Mouse (Mus musculus): Measurements from ENCODE around the gene Sh3bp2.

The Sh3bp2 gene

DNA sequence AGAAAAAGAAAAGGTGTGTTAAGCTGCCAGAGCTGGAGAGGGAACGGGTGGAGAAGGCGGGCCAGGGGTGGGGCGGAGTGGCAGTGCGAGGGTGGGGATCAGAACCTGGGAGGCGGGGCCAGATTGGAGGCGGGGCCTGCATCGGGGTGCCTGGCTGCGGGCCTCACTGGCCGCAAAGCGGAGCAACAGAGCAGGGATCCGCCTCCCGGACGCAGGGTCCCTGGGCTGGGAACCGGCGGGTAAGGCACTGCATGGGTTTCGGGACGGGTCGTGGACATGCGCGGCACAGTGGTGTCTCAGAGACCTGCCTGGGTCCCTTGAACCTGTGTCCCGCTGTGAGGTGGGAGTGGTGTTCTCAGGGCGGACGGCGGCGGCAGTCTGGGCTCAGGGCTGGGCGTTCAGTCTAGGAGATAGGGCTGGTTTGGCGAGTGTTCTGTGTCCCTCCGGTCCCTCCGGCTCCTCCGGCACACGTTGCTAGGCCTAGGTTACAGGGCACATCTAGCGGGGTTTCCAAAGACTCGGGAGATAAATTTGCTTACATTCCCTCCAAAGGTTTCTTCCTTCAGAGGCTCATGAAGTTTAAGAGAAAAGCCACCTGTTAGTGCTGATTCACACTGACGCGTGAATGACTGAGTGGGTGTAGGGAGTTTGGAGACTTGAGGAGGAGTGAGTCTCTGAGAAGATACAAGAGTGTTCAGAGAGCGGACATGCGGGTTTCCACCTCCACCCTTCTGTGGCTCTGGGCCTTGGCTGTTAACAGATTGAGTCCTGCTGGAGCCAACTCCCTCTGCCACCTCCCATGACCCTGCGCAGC, at the start of gene Sh3bp2:
Gene Sh3bp2, plus strand, starts transcription at position 176 of the 814 bp plus-strand sequence.
- no peak for DNase-seq (ENCODE audit: extremely low read depth, low read depth, low spot score)

DNA sequence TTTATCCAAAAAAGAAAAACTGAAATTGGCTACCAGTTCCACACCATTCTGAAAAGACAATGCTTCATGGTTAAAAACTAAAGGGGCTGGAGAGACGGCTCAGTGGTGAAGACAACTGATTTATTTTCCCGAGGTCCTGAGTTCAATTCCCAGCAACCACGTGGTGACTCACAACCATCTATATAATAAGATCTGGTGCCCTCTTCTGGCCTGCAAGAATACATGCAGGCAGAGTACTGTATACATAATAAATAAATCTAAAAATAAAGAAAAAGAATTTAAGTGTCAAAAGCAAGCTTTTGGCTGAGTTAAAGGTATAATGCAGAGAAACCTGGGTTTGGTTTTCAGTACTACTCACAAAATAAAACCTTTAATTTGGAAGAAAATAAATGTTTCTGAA, 44.7 kb upstream of the Sh3bp2 start:
- no peak for DNase-seq (ENCODE audit: extremely low read depth, low read depth, low spot score)

- DNase-seq (ENCODE audit: extremely low read depth, low read depth, low spot score) = no peak
Observed at GRCm38 (mm10) chr5:34485731-34486130, 39.9 kb upstream of the Sh3bp2 start.

DNA sequence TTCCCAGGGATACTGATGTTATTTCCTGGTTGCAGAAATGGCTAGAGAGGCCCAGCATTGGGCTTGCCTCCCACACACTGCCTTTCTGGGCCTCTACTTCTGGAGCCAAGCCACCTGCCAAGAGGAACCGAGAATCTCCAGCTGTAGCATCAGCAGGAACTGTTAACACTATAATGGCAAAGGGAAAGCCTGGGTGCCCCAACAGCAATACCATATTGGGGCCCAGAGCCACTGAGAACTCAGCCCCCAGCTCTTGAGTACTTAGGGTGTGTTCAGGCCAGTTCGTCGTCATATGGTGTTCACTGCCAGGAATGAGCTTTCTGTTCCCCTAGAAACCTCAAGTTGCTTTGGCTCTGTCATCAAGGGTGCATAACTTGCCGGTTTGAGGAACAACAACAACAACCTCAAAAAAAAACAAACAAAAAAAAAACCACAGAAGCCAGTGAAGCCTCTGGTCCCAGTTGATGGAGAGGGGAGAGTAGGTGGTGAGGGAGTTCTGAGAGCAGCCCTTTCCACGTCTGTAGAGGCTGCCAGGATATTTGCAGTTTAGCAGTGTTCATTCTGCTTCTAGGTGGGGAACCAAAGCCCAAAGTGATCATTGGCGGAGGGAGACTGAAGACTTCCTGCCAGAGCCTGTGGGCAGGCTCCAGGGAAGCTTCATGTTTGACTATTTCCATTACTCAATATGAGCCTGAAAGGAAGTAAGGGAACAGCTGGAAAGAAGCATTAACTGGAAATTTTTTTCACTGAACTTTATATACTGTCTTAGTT, 38.1 kb upstream of the Sh3bp2 start:
- no peak for DNase-seq (ENCODE audit: extremely low read depth, low read depth, low spot score)

- DNase-seq (ENCODE audit: extremely low read depth, low read depth, low spot score) = no peak
Observed at GRCm38 (mm10) chr5:34488741-34489417, 36.8 kb upstream of the Sh3bp2 start.

GRCm38 (mm10) chr5:34489418-34489787, 36.2 kb upstream of the Sh3bp2 start:
- no peak for DNase-seq (ENCODE audit: extremely low read depth, low read depth, low spot score)

DNA sequence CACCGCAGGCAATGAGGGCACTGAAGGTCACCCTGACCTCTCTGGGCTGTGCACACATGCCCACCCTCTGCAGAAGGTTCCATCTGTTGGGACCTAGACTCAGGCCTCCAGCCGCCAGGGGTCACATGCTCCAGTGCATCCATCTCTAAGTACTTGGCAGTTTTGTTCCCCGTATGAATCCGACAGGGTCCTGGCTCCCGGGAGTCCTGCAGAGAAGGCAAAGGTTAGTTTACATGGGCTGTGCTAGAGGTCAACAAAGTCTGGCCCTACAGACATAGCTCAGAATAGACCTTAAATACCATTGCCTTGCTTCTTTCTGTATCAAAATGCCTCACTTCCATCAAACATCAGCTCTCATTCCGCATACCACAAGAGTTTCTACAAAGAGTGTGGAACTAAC, 28.9 kb upstream of the Sh3bp2 start:
- no peak for DNase-seq (ENCODE audit: extremely low read depth, low read depth, low spot score)

- no peak for DNase-seq (ENCODE audit: extremely low read depth, low read depth, low spot score)
Observed at GRCm38 (mm10) chr5:34500886-34501285, 24.8 kb upstream of the Sh3bp2 start.

DNA sequence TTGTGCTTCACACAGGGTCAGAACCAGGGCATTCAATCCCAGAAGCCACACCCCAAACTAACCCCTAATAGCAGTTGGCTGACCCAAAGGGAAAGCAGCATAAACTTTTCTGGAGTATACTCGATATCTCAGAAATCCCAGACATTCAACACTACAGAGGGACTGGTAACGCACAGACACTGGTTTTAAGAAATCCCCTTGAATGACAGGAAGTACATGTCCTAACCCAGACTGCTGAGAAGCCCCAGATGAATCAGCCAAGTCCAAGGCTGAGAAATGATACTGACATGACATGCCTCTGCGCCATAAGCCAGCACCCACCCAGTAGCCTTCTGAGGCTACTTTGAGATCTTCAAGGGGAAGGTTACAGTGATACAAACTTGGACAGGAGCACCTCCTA, 24.1 kb upstream of the Sh3bp2 start:
- no peak for DNase-seq (ENCODE audit: extremely low read depth, low read depth, low spot score)

DNA sequence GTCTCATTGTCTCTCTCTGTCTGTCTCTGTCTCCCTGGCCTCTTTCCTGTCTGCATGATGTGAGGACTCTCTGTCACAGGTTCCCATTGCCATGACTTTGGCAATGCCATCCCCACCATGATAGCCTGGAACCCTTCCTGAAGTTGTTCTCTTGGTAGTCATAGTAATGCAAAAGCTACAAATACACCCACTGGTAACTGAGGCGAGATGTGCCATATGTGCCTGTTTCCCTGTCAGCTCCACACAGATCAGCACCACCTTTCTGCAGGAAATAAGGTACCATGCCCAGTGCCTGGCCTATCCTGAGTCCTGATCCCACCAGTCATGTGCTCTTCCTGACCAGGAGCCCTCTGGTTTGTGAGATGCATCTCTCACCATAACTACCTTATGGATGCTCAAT, 23.2 kb upstream of the Sh3bp2 start:
- DNase-seq (ENCODE audit: extremely low read depth, low read depth, low spot score) = no peak

GRCm38 (mm10) chr5:34502821-34503220, 22.8 kb upstream of the Sh3bp2 start:
- no peak for DNase-seq (ENCODE audit: extremely low read depth, low read depth, low spot score)

- DNase-seq (ENCODE audit: extremely low read depth, low read depth, low spot score) = no peak
Observed at GRCm38 (mm10) chr5:34512486-34512885, 13.2 kb upstream of the Sh3bp2 start.

DNA sequence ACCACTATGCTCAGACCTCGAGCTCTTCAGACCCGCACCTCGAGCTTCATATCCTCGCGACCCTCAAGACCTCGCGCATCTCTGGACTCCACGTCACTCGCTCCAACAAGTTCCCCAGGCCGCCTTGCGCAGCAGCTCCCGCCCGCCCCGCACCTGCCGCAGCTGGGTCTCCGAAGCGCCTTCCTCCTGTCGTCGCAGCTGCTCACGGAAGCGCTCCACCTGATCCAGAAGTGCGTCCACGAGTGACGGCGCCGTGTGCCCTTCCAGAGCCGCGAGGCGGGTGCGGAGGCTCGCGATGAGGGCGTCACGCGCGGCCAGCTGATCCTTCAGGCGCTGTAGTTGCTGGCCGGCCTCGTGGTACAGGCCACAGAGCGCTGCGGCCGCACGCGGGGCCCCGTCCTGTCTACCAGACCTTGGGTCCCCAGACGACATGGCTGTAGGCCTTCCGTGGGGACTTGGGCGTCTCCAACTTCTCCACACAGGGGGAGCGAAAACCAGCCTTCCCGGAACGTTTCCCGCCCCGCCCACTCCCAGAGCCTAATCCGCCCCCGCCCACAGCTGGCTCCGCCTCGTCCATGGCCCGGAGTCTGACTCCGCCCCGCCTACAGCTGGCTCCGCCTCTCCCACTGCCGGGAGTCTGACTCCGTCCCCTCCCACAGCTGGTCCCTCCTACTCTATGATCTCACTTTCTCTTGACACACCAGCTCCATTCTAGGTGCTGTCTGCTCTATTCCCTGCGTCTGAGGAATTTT, 12.0 kb upstream of the Sh3bp2 start, which contains the start of gene Tnip2:
Gene Tnip2, minus strand, starts transcription at position 526 of the 752 bp plus-strand sequence.
- DNase-seq (ENCODE audit: extremely low read depth, low read depth, low spot score) = no peak

GRCm38 (mm10) chr5:34514218-34514566, 11.4 kb upstream of the Sh3bp2 start:
- no peak for DNase-seq (ENCODE audit: extremely low read depth, low read depth, low spot score)

GRCm38 (mm10) chr5:34515096-34515495, 10.5 kb upstream of the Sh3bp2 start:
- DNase-seq (ENCODE audit: extremely low read depth, low read depth, low spot score) = no peak

- DNase-seq (ENCODE audit: extremely low read depth, low read depth, low spot score) = no peak
Observed at GRCm38 (mm10) chr5:34517913-34518312, 7.7 kb upstream of the Sh3bp2 start.

- no peak for DNase-seq (ENCODE audit: extremely low read depth, low read depth, low spot score)
Observed at GRCm38 (mm10) chr5:34519389-34519910, 6.2 kb upstream of the Sh3bp2 start.

GRCm38 (mm10) chr5:34520458-34521209, 5.0 kb upstream of the Sh3bp2 start:
- no peak for DNase-seq (ENCODE audit: extremely low read depth, low read depth, low spot score)

- no peak for DNase-seq (ENCODE audit: extremely low read depth, low read depth, low spot score)
Observed at GRCm38 (mm10) chr5:34521337-34521736, 4.3 kb upstream of the Sh3bp2 start.

DNA sequence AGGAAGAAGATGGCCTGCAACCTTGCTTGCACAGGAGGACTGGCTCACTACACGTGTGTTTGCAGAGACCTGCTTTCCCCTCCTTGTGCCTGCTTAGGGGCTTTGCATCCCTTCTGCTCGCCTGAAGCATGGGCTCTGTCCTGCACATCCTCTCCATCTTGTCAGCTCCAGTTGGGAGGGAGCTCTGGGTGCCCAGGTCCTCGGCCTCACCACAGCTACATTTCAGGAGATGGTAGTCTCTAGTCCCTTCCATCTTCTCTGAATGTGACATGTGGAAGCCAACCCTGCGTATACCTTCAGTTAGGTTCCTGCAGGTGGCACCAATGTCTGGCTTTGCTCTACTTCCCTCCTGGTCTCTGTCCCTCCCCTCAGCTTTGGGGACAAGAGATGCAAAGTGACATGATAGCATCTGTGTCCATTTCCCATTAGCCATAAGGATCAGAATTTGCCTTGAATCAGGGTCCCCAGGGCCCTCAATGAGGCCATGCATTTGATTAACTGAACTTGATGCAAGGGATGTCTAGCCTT, 1.6 kb upstream of the Sh3bp2 start:
- no peak for DNase-seq (ENCODE audit: extremely low read depth, low read depth, low spot score)

Measured in fat pad, adult 2 months (tissue).